Mouse (Mus musculus) spleen, postnatal 10 days (tissue): ENCODE measurements around the gene Pald1.

ENCODE experiments used
- DNase-seq, 2 experiments: peaks; one replicate each; pipeline ENCODE4 v3.0.0; 2021 to 2022; ENCODE audit warnings: low spot score in 2 of 2

The Pald1 gene

DNA sequence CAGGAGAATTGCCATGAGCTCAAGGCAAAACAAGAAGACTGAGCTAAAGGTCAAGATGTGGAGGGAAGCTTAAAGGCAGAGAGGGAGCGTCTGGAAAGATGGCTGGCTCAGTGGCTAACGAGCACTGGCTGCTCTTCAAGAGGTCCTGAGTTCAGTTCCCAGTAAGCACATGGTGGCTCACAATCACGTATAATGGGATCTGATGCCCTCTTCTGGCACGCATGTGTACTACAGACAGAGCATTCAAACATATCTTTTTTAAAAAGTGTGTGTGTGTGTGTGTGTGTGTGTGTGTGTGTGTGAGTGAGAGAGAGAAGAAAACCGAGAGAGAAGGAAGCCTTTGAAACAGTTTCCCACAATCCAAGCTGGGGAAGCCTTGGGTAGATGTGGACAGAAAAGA, 19.1 kb upstream of the Pald1 start:
- DNase-seq = no peak

DNA sequence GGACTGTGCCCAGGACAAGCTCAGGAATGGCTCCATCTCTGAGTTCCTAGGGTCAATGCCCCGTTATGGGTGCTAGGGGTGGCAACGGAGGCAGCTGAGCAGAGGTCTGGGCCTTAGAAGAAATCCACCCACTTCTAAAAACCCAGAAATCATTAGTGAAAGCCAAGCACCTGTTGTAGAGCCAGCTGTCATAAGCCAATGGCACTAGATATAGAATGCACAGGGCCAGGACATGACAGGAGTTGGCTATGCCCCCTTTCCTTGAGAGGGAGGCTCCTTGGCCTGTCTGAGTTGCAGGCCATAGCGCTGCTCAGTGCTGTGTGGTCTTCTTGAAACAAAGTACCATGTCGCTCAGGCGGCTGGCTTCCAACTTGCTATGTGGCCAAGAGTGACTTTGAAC, 17.1 kb upstream of the Pald1 start:
- no peak for DNase-seq

DNA sequence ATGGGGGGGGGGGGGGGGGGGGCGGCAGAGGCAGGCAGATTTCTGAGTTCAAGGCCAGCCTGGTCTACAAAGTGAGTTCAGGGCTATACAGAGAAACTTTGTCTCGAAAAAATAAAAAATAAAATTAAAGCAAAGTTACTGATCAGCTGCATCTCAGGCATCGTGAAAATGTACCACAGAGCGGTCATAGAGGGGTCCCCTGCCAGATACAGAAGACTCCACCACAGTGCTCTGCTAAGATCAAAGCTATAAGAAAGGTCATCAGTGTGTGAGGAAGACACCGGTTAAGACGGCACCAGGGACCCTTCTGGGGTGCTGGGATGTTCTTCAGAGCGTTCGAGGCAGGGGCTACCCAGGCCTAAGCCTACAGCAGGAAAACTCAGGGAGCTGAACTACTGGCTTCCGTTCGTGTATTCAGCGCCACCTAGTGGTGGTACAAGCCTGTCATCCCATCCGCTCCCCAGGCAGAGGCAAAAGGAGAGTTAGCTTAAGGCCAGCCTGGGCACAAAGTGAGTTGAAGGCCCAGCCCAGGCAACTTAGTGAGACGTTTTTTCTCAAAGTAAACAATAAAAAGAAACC, 15.9 kb upstream of the Pald1 start:
- DNase-seq = peak; percentile 35 to 69

DNA sequence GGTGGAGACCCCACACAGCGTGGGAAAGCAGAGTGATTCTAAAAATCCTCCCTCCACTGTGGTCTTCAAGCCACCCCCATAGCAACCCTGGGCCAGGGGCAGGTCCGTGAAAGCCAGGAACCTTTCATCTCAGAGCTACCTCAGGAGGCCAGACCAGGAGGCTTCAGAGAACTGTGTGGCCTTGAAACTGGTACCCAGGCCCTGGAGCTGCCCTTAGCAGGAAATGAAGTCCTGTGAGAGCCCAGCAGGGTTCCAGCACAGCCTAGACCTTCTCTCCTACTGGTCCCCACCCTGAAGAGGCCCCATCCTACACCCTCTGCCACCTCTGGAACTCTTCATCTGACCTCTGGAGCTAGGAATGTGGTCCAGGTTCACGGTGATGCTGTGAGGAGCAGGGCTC, 14.8 kb upstream of the Pald1 start:
- no peak for DNase-seq

DNA sequence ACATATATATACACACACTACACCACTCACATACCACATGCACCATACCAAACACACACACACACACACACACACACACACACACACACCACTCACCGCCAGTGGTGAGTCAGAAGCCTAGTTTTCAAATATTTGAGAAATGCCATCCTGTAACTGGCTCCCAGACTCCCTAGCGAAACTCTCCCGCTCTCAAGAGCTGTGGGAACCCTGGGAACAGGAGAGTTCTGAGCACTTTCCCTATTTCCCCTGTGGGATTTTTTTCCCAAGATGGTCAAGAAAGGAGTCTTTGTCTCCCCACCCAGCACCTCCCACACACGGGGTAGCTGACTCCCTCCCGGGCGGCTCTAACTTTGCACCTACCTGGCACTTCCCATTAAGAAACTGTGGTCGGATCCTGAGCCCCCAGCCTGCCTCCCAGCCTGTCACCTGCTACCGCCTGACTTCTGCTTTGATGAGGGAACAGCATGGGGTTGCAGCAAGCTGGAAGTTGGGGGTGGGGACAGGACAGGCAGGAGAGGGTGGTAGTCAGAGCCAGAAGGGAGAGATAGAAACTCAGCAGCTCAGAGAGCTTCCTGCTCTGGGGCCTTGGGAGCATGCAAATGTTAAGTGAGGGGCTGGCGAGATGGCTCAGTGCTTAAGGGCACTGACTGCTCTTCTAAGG, 11.3 kb upstream of the Pald1 start:
- DNase-seq = no peak

DNA sequence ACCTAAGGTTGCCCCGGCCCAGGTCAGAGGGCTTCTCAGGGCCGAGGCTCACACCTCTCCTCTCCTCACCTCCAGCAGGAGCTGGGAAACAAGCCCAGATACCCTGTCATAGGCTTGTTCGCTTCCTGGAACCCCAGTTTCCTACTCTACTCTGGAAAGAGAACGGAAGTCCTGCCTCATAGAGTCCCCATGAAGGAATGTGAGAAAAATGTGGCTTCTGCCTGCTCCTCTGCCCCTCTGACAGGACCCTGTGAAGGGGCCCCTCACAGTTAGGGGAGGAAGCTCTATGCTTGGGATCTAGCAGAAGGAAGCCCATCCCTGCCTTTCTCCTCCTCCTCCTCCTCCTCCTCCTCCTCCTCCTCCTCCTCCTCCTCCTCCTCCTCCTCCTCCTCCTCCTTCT, 9.3 kb upstream of the Pald1 start:
- DNase-seq = no peak

DNA sequence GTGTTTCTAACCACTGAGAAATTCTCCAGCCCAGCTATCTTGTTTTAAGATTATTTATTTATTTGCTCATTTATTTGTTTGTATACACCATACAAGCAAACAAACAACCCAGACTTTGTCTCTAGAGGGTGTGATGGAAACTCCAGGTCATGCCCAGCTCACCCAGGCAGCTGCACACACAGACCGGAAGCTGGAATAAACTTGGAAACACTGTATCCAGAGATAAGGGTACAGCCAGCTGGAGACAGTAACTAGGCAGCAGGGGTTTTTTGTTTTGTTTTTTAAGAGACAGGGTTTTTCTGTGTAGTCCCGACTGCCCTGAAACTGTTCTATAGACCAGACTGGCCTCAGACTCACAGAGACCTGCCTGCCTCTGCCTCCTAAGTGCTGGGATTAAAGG, 6.8 kb upstream of the Pald1 start:
- DNase-seq = no peak

DNA sequence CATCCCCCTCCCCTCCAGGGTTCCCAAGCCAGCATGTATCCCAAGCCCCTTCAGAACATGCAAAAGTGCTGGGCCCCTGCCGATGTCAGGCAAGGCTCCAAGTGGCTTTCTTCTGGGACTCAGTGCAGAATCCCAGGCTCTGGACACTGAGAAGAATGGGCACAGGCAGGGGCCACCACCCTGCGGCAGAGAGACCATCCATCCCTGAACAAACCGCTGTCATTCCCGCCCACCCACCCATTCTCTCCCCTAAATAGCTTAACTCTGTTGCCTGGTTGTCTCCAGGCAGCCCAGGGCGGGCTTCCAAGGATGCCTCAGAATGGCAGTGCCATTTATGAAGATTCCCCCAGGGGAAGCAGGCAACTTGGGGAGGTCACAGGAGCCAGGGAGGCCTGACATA, 5.7 kb upstream of the Pald1 start:
- no peak for DNase-seq

DNA sequence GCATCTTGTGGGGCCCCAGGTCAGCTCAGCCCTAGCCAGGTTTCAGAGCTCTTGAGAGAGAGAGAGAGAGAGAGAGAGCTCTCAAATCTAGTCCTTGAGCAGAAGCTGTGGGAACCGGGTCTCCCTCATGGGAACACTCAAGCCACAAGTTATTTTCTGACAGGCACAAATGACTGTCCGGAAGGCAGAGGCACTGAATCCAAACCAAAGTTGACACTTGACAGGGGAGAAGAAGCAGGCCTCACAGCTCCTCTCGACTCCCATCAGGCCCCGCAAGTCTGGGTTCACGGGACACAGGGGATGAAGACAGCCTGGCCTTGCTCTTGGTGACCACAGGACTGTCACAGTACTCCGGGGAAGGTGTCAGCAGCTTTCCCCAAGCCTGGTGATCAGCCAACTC, 3.0 kb upstream of the Pald1 start:
- no peak for DNase-seq

DNA sequence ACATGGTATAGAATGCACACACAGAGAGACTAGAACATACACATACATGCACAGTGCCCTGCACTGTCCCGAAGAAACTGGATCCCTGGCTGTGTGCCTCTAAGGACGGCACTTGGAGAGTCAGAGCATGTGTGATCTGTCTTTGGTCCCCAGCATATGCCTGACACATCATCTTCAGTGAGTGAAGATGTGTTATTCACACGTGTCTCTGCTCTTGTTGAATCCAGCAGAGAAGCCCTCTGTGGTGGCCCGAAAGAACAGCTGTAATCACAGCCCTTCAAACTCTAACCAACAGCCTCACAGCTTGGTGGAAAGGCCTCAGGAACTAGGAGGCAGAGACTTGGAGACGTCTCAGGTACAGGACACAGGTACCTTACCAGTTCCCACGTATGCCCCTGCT, 1.8 kb upstream of the Pald1 start:
- DNase-seq = no peak

DNA sequence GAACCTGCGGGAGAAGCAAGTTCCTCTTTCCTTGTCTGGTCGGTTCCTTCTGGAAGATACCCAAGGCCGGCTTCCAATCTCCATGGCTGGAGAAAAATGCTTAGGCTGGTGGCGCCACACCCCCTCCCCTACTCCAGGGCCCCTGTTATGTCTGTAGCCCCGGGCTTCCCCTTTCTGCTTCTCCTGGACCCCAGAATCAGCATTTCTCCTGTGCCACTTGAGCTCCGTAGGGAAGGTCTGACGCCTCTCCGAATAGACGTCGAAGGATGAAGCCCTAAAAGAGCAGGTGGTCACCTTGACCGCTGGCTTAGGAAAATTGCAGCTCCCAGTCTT, 351 bp upstream of the Pald1 start:
- DNase-seq = no peak

DNA sequence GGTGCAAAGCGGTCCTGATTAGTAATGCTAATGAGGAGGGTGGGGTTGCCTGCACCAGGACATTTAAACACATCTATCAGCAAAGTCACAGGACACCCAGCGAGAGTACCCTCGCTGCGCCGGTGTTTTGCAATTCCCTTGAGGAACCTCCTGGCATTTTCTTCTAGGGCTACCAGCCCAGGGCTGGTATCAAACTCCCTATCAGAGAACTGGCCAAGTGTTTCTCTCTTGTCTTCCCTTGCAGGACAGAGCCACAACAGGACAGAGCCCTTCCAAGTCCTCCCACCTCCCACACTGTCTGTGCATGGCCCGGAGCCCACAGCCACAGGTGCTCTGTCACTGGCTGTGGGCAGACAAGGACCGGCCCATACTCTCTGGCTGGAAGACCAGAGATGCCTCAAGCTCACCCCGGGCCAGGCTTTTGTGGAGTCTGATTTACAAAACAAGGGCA, 1.0 kb downstream of the Pald1 start:
- DNase-seq = no peak

DNA sequence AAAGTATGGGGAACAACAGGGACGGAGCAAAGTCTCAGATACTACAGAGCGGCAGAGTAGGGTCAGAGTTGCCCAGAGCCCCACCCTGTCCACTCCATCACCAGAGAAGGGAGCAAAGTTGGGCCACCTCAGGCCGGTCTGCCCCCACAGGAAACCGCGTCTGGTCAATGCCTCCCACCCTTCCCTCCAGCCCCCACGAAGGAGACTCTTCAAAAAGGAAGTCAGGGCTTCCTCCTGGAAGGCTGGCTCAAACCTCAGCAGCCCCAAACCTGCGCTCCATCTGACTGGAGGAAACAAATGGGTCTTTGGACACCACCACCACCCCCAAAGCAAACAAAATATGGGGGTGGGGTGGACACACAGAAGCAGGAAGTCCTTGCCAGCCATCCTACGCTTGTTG, 1.5 kb downstream of the Pald1 start:
- no peak for DNase-seq

DNA sequence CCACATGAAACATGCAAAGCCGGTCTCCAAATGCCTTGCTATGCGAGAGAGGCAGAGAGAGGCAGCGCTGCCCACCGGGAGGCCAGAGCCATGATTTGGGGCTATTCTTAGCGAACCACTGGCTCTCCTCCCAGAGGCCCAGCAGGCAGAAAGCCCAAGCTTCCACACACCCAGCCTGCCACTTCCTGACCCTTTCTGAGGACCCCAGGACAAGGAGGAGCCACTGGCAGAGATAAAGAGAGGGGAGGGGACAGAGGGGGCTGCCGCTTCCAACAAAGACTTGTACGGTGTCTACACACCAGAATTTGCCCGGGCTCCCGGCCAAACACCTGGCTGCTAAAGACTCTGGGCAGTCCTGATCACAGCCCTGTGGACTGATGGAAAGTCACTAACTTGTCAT, 3.1 kb downstream of the Pald1 start:
- no peak for DNase-seq

DNA sequence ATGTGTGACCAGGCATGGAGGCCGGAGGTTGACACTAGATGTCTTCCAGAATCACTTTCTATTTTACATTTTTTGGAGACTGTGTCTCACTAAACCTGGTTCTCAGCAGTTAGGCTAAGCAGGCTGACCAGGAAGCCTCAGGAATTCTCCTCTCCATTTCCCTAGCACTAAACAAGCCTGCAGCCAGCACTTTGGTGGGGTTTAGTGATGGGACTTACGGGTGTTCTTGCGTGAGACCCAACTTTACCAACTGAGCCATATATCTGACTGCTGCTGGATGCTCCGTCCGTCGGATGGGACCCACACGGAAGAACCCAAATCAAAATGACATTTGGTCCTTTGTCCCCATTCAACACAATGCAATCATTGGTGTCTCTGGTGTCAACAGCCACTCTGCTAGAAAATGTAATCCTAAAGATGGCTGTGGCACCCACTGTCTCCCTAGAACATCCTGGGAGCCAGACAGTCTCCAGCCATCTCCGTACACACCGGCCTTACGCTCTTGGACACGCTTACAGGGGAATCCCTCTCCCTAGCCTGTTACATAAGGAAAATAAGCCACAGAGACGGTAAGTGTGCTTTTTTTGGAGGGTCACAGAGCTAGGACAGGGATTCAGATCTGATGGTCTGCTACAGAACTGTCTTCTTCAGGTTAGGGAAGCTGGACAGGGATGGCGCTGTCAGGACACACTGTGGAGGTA, 3.8 kb downstream of the Pald1 start:
- DNase-seq = no peak

DNA sequence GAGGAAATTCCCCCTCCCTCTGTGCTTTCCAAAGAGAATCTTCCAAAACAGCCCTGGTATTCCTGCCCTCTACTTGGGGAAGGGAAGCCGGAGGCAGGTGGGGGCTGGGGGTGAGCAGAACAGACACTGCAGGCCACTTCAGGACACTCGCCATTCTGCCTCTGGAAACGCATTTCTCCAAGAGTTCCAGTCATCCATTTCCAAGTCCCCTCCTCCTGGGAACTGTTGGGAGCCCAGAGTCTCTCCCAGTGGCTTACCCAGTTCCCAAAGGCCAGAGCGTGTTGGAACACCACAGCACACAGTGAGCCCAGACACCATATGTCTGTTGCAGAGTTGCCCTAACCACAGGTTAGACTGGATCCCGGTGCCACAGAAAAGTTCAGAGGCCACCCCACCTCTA, 4.6 kb downstream of the Pald1 start:
- no peak for DNase-seq

DNA sequence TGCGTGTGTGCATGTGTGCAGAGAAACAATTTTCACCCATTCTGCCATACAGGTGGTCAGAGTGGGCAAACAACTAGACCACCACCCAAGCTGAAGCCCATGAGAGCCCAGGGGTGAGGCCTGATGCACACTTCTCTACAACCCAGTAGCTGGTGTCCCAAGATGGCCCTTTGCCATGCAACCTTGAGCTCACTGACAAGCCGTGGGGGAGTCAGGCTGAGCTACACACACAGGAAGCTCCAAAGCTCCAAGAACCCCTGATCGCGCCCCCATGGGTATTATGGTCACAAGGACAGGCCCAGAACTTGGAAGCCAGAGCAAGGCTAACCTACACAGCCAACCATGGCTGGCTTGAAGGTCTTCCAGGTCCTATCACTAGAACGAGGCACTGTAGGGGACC, 5.3 kb downstream of the Pald1 start:
- DNase-seq = no peak

DNA sequence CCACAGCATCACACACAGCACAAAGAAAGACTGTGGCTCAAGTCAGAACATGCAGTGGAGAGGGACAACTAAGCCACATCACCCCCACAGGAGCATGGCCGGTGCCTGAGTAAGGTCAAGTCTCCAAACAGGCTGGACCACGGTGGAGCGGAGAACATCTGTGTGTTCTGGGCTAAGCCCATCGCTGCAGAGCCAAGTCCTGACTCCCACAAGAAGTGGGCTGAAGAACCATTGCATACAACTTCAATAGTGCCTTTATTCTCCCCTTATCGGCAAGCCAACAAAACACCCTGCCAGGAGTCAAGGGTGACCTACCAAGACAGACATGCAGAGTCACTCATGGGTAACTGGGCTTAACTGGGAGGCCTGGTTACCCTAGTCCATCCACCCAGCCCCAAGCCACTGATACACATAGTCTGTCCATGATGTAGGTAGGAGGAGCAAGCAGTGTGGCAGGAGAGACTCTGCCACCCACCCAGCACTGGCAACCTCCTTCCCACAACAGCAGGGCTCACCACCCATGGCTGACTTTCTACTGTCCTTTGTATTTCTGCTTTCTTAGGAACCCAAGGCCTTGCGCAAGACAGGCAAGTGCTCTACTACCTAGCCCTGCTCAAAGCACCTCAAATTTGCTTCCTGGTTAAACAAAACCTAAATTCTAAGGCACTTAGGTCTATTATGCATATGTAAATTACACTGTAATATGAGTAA, 8.4 kb downstream of the Pald1 start:
- DNase-seq = no peak

DNA sequence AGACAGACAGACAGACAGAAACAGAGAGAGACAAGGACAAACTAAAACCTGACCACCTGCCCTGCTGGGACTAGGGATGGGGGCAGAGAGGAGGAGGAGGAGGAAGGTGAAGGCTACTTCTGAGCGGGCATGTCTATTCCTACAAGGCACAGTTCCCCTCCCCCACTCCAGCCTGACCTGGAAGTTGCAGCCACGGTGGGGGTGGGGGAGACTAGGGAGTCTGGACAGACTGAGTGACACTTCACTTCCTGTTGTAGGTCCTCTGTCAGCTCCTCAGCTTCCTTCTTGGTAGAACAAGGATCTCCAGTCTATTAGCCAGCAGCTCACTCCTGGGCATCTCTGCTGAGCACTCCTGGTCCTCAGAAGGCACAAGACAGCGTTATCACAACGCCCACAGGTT, 9.3 kb downstream of the Pald1 start:
- peak in 1 of 2 experiments; percentile 41 for DNase-seq

DNA sequence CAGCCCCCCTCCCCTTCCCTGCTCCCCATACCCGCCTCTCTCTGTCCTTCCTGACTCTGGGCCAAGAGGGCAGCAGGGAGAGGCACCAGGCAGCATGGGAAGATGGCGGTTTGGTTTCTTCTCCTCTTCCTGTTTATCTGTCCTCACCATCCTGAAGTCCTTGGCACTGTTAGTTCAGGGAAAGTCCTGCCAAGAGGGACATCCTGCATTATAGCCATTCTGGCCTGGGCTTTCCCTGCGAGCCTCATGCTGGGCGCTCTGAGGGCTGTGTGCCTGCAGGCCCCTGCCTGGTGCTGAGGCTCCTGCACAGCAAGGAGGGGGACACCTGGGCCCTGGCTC, 10.8 kb downstream of the Pald1 start:
- no peak for DNase-seq

DNA sequence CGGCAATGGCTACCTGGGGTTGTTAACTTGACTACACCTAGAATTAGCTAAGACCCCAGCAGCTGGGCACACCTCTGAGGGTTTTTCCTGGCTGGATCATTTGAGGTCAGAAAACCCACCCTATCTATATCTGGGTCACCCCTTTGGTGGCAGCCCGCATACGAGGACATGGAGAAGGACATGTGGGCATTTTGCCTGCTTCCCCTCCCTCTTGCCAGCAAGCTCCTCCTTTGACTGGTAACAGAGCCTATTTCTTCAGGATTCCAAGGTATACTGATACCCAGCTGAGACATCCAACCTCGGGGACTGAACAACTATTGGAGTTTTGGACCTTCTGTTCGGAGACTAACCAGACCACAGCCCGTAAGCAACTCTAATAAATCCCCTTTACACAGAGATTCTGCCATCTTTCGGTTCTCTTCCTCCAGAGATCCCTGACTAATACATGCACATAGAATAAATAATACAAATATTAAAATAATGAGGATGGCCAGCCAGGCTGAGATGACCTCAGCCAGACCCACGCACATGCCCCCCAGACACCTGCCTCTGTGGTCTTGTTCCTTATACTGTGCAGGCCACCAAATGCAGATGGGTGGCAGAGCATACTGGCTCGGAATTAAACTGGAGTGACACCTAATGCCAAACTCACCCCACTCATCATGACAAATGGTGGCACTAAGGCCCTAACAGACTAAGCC, 11.3 kb downstream of the Pald1 start:
- DNase-seq = no peak

DNA sequence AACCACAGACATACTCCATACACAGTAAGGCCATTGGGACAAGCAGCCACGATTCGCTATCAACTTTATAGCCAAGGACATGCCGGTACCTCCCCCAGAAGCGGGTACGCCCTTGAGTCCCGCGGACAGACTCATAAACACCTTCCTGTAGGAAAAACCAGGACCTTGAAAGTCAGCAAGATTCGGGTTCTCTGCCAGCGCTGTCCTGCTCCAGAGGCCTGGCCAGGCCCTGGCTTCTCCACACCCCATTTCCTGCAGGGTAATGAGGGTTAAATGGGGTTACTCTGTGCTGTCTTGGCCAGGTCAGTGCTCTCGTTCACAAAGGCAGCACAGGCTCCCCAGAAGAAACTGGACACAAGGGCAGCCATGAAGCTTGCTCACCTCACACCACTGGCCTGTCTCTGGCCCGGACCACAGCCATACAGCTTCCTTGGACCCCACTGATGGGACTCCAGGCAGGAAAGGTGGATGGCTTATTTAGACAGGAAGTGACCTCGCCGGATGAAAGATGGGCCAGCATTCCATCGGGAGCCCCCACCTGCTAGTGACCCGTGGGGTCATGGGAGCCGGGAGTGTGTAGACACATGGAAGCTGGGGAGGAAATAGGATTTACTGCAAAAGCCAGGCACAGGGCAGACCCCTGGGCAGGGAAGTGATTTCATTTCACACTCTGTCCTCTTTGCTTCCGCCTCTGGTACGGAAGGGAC, 12.9 kb downstream of the Pald1 start:
- no peak for DNase-seq
